Mouse (Mus musculus): ENCODE results near the gene Tepp. TPM values are rescaled to one million over a fixed set of nuclear protein-coding genes. Genes with fewer than 3 reads are reported as not detected.

The Tepp gene
- total RNA-seq, 2 experiments from 2014 or later = not detected

DNA sequence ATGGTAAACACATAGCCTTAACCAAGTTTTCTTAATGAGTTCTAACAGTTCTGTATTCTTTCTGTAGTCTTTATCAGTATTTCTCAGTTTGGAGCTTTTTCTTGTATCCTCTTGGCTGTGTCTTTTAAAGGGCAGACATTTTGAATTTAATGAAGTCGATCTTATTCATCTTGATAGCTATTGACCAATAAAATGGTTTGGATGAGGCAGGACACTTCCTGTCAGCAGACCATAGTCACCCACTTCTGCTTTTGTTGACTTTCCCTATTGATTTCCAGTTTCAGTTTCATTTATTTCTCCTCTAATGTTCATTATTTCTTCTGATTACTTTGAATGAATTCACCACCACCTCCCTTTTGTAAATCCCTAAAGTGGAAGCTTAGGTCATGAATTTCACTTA is 25.3 kb downstream of the Tepp start:
- no peak for TF ChIP-seq CTCF (IDR thresholded peaks at IDR 0.05)
- Histone ChIP-seq H3K4me3 (no peak overlapping the region), H3K27ac (no peak overlapping the region)
- no peak for DNase-seq
- intact Hi-C loops (cut with DNase I) = loop anchor here (10.0 kb wide), 1 partner anchor 299 kb away; the partner anchor contains the start of gene Gins3

DNA sequence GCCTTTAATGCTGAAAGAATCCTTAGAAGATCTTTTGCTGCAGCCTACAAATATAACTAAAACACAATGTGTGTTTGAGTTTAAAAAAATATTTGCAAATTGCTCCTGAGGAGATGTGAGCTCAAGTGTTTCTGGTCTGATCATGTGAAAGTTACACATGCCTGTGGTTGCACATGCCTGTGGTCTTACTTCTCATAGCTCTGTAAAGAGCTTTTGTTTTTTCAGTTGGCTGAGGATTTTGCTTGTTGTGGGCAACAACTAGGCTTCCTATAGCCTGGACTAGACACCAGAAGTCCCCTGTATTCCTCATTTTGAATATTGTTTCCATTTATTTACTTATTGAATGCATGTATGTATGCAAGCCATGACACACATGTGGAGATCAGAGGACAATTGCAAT is 26.0 kb downstream of the Tepp start:
- no peak for TF ChIP-seq CTCF (IDR thresholded peaks at IDR 0.05)
- no peak overlapping the region for H3K4me3 ChIP-seq
- intact Hi-C loops (cut with DNase I) = loop anchor here (10.0 kb wide), 1 partner anchor 298 kb away; the partner anchor contains the start of gene Gins3
- no peak for DNase-seq
- H3K27ac ChIP-seq = no peak overlapping the region

DNA sequence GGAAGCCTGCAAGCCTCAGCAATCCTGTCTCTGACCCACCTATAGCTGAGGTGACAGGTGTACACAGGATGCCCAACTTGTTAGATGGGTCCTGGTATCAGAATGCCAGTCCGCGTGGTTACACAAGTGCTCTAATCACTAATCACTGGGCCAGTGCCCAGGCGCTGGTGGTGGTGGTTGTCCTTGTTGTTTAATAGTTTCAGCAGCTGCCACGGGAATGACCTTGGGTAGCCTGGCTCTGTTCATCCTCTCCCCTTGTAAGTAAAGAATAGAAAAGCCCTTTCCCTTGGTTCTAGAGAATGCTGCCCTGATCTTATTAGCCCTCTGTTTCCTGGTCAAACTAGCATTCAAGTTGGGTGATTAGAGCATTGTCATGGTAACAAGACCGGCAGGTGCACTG is 31.4 kb downstream of the Tepp start:
- DNase-seq = no peak
- no peak for TF ChIP-seq CTCF (IDR thresholded peaks at IDR 0.05)
- intact Hi-C loops (cut with DNase I) = no loop called here
- Histone ChIP-seq H3K27ac (no peak overlapping the region), H3K4me3 (no peak overlapping the region)

DNA sequence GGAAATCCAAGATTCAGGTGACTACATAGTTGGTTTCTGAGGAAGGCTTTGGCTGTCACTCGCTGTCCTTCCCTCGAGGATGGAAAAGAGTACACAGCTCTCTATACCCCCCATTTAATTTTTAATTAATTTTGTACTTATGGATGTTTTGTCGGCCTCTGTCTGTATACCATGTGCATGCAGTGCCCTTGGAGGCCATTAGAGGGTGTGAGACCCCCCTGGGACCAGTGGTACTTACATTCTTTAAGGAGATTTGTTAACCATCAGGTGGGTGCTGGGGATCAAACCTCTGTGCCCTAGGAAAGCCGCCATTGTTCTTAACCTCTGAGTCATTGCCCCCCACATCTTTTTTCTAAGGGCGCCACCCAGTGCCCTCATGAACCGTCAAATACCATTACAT is 34.3 kb downstream of the Tepp start:
- DNase-seq = no peak
- intact Hi-C loops (cut with DNase I) = loop anchor here (5.0 kb wide), 2 partner anchors 143 to 353 kb away; no protein-coding TSS in a partner anchor
- TF ChIP-seq CTCF (IDR thresholded peaks at IDR 0.05) = peak; percentile 32; the same call in 1 of the 2 replicates

DNA sequence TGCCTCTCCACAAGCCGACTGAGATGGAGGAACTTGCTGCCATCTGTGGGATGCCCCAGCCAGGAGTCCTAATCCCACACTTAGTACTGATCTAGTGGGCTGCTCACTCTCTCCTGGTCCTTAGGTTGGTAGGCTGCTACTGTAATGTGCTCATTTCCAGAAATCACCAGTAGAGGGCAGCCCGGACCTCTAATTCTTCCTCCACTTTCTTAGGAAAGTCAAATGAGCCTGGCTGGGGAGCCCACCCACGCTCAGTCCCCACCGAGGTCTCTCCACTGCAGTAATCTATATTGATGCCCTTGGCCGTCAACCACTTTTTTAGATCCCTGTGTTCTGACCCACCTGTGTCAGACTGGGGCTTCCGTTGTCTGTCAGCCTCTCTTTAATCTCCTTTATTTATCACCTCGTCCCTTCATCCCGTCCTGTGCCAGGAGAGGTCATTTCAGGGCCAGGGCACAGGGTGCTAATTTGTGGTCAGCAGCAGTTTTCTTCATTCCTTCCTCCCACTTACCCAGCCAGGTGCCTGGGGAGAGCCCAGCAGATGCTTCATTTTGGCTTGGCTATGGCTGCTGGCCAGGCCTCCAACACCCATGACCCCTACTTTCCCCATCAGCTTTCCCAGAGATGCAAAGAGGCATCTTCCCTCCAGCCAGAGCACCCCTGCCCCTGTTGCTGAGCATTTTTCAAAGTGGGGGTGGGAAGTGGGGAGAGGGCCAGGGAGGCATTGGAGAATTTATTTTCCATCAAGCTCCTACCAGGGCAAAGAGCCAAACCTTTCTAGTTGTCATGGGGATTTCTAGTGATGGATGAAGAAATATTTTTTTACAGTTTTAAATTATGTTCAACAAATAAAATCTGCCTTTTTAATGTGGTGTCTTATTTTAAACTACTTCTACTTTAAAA is 36.5 kb downstream of the Tepp start:
- intact Hi-C loops (cut with DNase I) = loop anchor here (1.0 to 5.0 kb wide), 4 partner anchors 84 to 350 kb away; no protein-coding TSS in a partner anchor
- TF ChIP-seq CTCF (IDR thresholded peaks at IDR 0.05) = peak; percentile 83
- DNase-seq = peak; percentile 67
- Histone ChIP-seq H3K27ac (no peak overlapping the region), H3K4me3 (no peak overlapping the region)

More for the DNA sequence above, 34.3 kb downstream of the Tepp start:
- H3K27ac ChIP-seq = no peak overlapping the region
- no peak overlapping the region for H3K4me3 ChIP-seq

DNA sequence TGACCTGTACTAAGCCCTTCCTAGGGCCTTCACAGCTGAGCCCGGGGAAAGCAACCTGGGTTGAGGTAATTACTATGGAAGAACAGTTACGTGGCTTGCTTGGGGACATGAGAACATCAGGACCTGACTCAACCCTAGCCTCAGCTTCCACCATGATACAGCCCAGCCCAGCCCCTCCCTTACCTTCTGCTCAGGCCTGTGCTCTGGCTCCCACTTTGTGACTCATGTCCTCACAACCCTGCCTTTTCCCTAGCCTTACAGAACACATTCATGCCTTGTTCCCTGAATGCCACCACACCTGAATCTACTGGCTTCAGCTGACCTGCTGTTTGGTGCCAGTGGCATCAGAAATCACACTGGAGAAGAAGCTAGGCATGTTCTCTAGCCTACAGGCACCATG is 38.0 kb downstream of the Tepp start:
- intact Hi-C loops (cut with DNase I) = loop anchor here (5.0 kb wide), 2 partner anchors 139 to 349 kb away; no protein-coding TSS in a partner anchor
- TF ChIP-seq CTCF (IDR thresholded peaks at IDR 0.05) = no peak
- no peak for DNase-seq
- peak overlapping the region; percentile 71 for H3K27ac ChIP-seq
- H3K4me3 ChIP-seq = no peak overlapping the region

DNA sequence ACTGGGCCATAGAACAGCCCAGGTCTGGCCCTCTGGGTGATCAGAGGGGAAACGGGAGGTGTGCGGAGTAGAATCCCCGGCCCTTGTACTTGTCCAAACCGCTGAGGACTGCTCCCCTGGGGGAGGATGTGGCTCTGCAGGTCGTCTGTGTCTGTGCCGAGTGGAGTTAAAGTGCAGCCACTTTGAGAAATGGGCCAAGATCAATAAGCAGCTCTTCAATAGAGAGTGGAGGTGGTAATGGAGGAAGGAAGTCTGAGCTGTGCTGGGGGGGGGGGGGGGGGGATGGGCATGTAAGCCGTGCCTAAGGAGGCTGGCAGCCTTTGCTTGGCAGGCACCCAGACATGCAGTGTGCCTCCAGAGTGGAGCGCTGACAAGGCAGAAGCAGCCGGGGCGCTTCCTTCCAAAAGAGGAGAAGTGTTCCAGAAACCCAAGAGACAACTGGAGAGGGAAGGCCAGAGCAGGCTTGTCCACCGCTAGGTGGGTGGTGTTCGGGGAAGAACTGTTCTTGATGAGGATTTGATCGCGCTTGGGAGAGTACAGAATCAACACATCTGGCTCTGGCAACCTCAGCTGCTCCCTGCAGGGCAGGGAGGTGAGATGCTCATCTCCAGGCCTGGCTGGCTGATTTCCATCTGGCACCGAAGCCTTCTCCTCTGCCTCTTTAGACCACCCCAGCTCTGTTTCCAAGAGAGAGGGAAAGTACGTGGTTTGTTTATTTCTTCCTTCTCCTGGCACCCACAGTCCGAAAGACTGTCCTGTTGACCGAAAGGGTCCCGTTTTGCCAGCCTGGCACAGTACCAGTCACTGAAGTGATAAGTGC is 38.7 kb downstream of the Tepp start:
- H3K27ac ChIP-seq = peak overlapping the region; percentile 71
- peak overlapping the region; percentile 47 for H3K4me3 ChIP-seq
- intact Hi-C loops (cut with DNase I) = loop anchor here (5.0 kb wide), 2 partner anchors 138 to 348 kb away; no protein-coding TSS in a partner anchor
- DNase-seq = peak; percentile 88
- peak; percentile 21; the same call in 1 of the 2 replicates for TF ChIP-seq CTCF (IDR thresholded peaks at IDR 0.05)

DNA sequence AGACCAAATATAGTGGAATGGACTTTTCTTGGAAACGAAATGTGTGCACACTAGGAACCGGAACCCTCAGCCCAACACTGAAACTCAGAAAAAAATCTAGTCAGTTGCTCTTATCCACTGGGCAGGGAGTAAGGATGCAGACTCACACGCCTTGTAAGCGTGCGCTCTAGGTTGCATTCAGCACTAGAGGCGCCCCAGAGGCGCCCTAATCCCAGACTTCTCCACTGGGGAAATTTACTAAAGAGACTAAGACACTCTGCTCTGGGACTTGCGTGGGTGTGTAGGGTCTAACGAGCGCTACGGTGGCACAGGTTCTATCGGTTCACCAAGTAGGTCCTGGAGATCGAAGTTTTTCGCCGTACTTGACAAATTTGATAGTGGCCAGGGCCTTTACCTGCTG is 41.1 kb downstream of the Tepp start:
- no peak for DNase-seq
- TF ChIP-seq CTCF (IDR thresholded peaks at IDR 0.05) = peak; percentile 54
- intact Hi-C loops (cut with DNase I) = no loop called here
- H3K27ac ChIP-seq = peak overlapping the region; percentile 94
- H3K4me3 ChIP-seq = peak overlapping the region; percentile 78

DNA sequence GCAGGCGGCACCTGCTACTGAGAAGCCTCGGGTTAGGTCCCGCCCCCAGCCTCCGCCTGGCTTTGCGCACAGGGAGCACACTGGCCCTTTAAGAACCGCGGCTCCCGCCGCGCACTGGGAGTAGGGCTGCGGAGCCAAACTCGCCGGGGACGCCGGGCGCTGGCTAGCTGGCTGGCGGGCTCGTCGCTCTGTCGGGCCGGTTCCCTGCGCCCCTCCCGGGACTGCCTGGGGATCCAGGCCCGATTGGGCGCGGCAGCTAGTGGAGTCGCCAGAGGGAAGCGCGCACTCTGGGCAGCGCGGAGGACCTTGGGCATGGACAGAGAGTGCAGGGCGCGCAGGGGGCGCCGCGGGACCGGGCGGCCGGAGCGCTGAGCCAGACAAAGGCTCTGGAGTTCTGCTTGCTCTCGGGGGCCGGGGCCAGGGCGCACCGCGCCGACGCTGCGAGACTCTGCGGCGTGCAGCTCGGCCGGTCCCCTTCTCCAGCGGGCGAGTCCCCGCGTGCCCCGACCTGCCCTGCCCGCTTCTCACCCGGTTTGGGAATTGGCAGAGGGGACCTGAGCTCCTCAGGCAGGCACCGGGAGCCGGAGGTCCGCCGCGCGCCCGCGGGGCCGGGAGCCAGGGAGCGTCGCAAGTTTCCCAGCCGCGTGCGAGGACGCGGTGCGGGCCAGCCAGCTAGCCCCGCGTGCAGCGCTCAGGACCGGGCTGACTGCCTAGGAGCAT is 41.9 kb downstream of the Tepp start, which contains the start of gene Mmp15:
TSS of gene Mmp15 (plus strand) at position 118 of the 720 bp plus-strand sequence.
- intact Hi-C loops (cut with DNase I) = no loop called here
- DNase-seq = peak; percentile 91
- peak within 1 kb of the TSS; percentile 94 for H3K27ac ChIP-seq
- peak within 1 kb of the TSS; percentile 78 for H3K4me3 ChIP-seq
- peak; percentile 13; the same call in 1 of the 2 replicates for TF ChIP-seq CTCF (IDR thresholded peaks at IDR 0.05)

DNA sequence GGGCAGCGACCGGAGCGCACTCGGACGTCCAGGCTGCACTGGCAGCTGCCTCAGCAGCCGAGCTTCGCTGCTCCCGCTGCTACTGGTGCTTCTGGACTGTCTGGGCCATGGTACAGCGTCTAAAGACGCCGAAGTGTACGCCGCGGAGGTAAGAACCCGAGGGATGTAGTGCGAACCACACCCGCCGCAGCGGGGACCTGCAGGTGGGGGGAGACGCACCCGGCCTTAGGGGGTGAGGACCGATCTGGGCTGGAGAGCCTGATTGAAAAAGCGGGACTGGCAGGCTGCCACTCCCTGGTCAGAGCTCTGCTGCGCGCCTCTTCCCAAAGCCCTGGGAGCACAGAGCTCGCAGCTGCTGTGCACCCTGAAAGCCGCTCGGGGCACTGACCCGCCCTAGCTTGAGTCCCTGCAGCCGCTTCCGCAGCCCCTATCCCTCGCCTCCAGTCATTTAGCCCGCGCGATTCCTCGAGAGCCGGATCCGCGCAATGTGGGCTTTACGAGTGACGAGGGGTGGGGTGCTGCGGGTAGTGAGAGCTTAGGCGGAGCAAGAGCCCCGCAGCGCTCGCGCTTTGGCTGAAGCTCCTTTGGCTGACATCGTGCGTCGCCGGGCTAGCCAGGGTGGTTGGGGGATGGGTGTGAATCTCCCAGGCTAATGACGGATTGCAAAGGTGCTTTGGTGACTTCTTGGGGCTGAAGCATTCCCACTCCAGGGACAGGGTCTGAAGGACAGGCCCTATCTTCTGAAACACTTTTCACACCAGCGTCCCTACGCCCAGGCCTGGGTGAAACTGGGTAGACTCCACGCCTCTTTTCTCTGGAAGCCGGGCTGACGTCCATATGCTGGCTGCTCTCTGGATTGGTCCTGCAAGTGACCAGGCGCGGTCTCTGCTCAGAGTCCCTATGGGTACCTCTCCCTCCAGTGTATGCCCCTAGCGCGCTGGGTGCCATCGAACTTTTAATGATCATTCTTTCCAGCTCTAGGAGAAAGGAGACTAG is 42.8 kb downstream of the Tepp start:
- peak; percentile 6; the same call in 1 of the 2 replicates for TF ChIP-seq CTCF (IDR thresholded peaks at IDR 0.05)
- H3K27ac ChIP-seq = peak overlapping the region; percentile 94
- peak overlapping the region; percentile 78 for H3K4me3 ChIP-seq
- peak; percentile 65 for DNase-seq
- intact Hi-C loops (cut with DNase I) = no loop called here

DNA sequence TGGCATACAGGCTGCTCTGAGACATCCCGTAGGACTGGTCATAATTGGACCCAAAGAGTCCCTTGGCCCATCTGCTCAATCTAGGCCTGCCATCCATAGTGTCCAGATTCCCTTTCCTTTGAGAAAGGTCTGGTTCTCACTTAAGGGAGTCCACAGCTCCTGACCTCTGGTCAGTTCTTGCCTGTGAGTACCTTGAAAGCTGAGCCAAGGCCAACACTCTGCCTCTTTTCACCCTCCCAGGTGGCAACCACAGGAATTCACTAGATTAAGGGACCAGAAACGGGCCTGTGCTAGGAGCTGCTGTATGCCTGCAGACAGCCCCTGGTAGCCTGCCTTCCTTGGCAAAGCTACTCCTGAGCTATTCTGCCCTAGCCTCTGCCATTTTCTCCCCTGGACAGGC is 44.2 kb downstream of the Tepp start:
- Histone ChIP-seq H3K27ac (peak overlapping the region; percentile 16), H3K4me3 (peak overlapping the region; percentile 78)
- no peak for DNase-seq
- no peak for TF ChIP-seq CTCF (IDR thresholded peaks at IDR 0.05)
- intact Hi-C loops (cut with DNase I) = loop anchor here (2.0 kb wide), 1 partner anchor 22 kb away; no protein-coding TSS in a partner anchor
